Mouse (Mus musculus) erythroblast, adult 5-6 weeks (primary cell): Measurements from ENCODE around the gene Slain1. TPM values are rescaled to one million over a fixed set of nuclear protein-coding genes. Genes with fewer than 3 reads are reported as not detected.

Source experiments
- ATAC-seq: replicated peaks from 2 replicates; pipeline ENCODE4 v1.8.0; 2016; ENCODE audit warnings: moderate number of reproducible peaks, mild to moderate bottlenecking, moderate TSS enrichment, inconsistent platforms; ENCODE audit not compliant: poor library complexity, low FRiP score, severe bottlenecking
- total RNA-seq, 2 experiments: library from RNA; stranded (forward) in 1 of 2; stranded (reverse) in 1 of 2; fragments of 150-400 nt in 1 of 2; fragments of 200-764, 138-1000 nt in 1 of 2; gene quantifications; 2 replicates each; pipeline versions ENCODE4 v1.2.3 to v1.2.4; 2015 to 2017; ENCODE audit warnings: low replicate concordance in 2 of 2

The Slain1 gene
- total RNA-seq (2015; ENCODE audit: low replicate concordance): 0.42 and 2.5 TPM in 2 replicates
- total RNA-seq (2017; ENCODE audit: low replicate concordance): 1.4 and 7.5 TPM in 2 replicates

DNA sequence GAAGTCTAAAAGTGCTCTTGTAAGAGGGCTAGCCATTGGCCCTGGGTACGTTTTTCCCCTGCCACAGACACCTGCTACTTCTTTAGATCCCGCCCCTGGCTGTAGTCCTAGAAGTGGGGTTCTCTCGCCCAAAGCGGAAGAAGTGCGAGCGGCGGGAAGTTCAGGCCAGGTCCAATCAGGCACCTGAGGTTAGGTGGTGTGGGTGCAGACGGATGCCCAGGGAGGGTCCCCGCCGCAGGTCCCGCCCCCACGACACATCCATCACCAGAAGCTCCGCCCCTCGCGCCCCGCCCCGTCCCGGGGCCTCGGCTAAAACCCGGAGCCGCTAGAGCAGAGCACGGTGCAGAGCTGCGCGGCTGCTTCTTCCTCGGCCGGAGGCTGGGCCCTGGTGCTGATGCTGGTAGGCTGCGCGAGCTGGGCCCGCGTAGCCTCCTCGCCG is at the start of gene Slain1:
Slain1 (plus strand) TSS at position 333 of the 439 bp plus-strand sequence.
- no peak for ATAC-seq

DNA sequence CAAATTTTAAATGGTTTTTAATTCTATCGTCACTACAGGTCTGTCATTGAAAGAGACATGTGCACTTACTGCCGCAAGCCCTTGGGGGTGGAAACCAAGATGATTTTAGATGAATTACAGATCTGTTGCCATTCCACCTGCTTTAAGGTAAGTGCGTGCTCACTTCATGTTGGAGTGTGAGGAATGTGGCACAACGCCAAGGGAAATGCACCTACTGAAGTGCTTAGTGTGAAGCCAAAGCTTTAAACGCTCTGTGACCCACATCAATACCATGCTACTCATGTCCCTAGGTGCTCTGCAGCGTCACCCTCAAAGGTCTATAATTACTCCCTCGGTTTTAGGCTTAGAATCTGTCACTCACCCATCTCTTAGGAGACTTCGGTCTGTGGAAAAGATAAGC is 42.0 kb upstream of the Slain1 start:
- ATAC-seq: no peak

DNA sequence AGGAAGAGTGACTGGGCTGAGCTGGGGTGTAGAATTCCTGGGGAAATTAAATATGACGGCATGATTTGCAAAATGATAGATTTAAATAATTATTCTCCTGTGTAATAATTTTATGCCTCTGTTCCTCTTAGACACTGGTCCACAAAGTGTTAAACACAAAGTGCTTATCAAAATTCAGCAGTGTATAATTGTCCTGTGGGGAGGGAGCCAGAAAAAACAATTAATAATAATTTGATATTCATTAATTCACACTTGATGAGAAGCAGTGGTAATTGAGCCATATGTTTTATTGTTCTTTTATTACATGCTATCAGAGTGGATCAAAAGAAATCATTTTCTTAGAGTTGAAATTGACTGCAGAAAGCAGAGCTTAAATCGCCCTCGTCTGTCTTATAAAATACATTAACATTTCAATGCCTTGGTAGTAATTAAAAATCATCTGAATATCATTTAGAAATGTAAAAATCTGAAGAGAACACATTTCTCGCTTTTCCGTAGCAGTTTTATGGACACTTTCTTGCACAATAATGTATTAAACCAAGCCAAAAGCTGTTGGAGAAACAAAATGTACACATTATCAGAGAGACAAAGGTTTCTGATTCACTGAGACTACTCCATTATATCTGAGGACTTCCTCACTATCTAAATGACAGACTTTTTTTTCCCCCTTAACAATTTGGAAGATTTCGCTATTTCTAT is 36.3 kb upstream of the Slain1 start:
- no peak for ATAC-seq

DNA sequence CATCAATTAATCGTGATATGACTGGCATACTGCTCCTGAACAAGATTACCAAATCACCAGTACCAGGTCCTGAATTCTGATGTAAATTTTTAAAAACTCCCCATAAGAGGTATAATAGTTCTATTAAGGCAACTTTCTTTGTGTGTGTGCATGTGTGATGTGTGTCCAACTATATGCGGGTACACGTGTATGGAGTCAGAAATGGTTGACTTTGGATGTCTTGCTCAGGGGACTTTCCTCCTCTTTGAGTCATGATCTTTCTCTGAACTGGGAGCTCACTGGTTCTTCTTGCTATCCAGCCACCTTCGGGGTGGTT is 35.8 kb upstream of the Slain1 start:
- no peak for ATAC-seq

DNA sequence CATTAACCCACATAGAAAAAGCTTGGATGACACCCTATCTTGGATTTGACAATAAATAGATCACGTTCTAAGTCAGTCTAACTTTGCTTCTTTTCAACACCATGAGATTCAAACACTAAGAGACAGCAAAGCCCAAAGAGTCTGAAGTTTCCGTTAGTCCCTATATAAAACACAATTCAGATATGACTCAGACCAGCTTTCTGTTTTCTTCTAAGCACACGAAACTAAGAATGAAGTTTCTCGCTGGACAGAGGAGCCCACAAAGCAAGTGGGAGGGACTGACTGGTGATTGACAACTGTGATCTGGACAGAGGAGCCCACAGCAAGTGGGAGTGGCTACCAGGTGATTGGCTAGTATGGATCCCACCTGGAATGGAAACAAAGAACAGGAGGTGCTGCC is 30.3 kb upstream of the Slain1 start:
- ATAC-seq: no peak

DNA sequence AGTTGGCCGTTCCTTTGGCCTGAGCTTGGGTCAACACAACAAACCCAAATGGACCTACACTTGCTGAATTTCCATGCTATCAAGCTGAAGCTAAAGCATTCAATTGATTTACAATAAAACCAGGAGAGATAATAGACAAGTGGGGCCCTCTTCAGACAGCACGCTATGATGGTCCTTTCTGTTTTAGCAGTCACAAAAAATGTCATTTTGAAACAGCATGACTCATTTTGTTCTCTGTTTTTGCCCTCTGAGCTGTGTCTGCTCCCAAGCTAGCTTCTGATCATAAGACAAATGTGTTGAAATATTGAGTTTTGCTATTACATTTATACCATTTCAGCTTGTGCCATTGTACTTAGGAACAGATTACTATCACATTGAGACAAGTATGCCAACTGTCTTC is 28.8 kb upstream of the Slain1 start:
- ATAC-seq: no peak

DNA sequence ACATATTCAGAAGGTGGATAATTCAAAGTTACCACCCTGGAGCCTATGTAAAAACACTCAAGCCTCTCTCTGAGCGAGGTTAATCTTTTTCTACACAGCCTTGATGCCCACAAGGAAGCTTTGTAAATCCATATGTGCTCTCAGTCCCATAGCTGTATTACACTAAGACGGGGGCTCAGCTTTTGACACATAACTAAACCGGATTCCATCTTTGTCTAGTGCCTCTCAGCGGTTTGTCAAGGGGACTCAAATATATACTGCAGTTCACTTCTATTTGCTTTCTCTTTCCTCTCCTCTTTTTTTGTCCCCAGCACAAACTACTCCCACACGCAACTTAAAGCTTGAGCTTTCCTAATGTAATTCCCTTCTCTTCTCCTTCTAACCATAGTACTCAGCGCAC is 23.9 kb upstream of the Slain1 start:
- no peak for ATAC-seq

DNA sequence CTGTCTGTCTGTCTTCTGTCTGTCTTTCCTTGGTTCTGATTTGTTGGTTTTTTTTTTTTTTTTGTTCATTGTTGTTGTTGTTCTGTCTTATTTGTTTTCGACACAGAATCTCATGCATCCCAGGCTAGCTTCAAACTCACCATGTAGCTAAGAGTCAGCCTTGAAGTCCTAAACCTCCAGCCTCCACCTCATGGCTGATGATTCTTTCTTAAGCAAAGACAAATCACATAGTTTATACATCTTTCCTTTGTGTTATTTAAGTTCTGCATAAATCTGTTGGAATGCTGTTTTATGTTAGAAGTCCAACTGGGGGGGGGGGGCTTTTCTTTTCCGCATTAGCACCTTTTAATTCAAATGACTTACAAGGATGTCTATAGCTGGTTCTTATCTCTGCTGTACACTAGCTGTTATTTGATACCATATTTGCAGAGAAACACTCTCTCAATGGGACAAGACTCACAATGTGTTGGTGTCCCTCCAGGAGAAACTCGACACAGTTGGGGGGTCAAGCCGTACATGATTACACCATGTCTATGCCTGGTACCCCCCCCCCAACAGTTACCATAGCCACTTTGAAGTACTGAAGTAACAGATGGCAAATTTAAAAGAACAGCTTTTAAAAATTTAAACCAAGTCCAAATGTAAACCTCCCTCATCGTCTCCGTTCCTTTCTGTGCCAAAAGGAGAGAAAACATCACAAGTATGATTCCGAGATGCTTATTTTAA is 20.2 kb upstream of the Slain1 start:
- no peak for ATAC-seq

DNA sequence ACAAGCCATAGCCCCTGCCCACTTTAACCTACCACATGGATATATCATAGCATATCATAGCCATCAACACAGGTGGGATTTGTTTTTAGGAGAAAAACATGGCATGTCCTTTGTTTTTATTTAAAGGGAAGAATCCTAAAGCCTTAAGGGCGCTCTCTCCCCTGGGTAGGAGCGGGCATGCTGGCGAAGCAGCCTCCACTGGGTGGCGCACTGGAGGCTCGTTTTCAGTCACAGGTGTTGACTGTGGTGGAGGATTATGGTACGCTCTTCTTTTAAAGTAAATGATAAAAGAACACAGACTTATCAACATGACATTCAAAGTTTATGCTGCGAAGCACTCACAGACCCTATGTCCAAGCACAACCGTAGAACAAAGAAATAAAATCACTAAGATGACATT is 19.5 kb upstream of the Slain1 start:
- no peak for ATAC-seq

DNA sequence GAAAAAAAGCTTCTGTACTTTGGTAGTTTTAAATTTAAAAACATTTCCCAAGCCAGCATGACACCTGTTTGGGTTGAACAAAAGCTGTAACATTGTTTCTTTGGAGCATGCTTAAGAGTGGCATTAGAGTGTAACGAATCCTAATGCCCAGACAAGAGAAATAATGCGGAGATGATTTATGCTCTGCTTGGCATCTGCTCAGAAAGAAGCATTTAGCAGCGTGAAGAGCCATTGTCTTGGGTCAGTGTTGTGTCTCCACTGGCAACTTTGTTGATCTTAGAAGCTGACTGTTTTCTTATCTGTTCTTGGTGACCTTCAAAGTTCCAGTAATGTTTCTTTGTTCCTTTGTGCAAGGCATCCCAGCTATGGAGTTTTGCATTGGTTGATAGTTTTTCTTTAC is 6.1 kb upstream of the Slain1 start:
- ATAC-seq: no peak

DNA sequence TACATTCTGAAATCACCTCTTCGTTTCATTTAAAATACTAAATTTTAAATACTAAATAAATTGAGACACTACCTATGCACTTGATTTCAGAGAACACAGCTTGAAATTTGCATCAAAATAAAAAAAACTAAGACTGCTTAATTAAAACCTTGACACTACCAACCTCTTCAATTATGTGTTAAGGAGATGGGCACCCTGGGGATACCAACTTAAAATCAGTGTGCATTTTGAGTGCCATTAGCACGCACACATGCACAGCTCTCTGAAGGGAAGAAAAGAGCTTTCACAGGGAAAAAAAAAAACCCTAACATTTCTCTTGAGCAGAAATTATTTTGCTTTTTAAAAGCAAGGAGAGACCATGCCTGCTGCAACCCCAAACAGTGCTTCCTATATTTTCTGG is 2.0 kb upstream of the Slain1 start:
- no peak for ATAC-seq

DNA sequence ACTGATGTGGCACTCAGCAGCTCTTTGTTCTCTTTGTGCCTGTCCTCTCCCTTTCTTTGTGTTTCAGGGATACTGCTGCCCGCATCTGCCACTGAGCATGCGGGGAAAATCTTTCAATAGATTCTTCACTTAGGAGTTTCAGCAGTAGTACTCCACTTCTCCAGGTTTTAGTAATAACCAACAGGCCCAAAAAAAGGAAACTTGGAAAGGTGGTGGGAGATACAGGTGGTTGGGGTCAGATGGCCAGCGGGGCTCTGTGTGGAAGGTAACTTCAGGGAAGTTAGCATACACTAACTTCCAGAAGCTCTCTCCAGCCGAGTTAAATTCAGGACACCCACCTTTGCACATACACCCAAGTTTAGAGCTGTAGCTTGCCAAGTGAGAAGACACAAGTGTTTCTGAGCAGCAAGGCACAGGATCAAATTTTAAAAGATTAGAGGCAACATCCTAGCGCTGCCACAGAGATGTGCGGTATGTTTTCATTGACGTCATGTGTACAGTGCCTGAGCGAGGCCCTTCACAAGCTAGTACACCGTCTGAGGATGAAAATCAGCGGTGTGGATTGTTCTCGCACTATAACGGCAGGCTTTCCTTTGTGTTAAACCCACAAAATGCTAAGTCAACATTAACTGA is 1.3 kb upstream of the Slain1 start:
- no peak for ATAC-seq

DNA sequence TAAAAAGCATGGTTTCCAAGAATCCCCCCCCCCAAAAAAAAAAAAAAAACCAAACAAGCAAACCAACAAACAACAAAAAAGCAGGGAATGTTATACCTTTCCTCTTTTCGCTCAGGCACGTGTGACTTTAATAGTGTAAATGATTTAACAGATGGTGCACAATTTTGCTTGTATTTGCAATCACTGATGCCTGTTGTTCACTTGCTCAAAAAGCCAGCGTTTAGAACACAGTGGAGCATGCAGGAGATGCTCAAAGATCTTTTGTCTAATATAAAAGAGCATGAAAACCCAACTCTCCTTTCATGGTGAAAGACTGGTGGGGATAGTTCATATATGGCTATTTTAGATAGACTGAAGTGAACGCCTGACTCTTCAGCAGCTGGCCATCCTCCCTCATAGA is 726 bp upstream of the Slain1 start:
- no peak for ATAC-seq

DNA sequence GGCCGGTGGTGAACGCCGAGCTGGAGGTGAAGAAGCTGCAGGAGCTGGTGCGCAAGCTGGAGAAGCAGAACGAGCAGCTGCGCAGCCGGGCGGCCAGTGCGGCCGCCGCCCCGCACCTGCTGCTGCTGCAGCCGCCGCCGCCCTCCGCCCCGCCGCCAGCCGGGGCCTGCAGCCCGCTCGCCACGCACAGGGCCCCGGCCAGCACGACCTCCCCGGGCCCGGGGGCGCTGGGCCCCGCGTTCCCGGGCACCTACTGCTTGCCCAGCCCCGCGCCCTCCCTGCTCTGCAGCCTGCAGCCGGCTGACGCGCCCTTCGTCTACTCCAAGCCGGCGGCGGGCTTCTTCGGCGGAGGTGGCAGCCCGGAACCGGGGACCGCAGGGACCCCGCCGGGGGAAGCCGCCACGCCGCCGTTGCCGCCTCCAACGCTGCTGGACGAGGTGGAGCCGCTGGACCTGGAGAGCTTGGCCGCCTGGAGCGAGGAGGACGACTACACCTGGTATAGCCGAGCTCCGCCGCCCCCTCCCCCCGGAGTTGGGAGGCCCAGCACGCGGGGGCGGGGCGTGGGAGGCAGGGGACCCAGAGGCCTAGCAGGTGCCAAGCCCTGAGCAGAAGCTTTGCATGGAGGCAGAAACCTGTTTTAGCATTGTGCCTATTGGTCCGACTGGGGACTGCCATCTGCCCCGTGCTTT is 529 bp downstream of the Slain1 start:
- ATAC-seq: no peak

DNA sequence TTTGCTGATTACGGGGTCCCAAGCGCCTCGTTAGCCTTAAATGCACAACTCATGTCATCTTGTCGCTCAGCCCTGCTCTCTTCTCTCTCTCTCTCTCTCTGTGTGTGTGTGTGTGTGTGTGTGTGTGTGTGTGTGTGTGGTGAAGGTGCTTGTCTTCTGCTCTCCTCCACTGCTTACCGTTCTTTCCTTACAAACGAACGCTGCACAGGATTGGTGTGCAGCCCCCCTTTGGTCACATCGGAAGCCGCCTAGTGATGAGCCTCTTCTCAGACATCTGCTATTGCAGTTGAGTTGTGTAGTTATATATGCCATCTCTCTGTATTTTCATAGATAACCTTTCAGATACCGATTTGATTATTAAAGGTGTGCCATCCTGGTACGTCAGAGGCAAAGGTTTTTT is 1.1 kb downstream of the Slain1 start:
- no peak for ATAC-seq

DNA sequence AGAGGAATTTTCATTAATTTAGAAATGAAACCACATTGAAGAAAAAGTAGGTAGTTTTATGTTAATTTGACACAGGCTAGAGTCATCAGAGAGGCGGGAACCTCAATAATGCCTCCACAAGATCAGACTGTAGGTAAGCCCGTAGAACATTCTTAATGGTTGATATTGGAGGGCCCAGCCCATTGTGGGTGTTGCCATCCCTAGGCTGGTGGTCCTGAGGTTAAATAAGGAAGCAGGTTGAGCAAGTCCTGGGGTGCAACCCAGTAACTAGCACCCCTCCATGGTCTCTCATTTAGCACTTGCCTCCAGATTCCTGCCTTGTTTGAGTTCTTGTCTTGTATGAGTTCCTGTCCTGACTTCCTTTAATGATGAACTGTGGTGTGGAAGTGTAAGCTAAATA is 1.5 kb downstream of the Slain1 start:
- no peak for ATAC-seq

DNA sequence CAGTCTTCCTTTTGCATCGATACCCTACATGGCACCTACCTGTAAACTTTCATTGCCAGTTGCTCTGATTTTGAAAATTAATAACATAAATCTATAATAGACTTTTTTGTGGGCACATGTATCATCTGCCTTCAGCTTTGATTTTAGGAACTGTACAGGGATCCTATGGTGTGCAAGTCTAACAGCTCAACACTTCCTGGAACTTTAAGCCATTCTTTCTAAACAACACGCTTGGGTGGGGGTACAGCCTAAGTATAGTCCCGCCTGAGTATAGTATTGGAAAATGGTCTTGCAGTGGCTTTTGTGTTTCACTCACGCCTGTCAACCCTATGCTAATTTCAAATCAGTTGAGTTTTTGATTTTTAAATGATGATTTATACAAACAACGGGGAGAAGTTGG is 2.5 kb downstream of the Slain1 start:
- ATAC-seq: no peak

DNA sequence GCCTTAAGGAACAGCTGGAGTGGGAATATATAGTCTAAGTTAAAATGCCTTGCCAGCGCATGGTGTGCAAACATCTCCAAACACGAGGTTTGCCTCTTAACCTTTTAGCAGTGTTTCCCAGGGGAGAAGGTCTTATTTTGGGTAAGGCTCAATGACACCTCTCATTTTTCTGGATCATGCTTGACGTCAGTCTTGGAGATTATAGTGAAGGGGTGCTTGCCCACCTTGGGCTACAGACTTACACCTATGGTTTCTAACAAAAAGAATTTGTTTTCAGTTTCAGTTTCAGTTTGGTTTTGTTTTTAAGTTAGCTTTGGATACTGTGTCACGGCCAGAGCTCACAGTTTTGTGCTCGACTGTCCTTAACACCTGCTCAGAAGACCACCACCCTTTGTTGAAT is 3.8 kb downstream of the Slain1 start:
- ATAC-seq: no peak

DNA sequence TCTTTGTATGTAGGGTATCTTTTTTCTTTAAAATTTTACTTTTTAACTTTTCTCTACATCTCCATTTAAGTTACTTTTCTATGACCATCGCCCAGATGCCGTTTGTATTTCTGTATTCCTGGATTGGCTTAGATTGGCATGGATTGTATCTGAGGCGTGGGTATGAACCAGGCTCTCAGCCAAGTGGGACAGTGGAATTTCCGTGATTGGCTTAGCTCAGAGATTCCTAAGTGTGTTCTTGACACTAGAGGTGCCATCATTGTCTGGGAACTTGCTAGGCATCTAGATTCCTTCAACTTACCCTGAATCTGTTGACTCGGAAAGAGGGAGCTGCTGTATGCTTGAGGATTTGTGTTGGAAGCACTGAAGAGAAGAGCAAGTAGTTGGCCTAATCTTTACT is 5.4 kb downstream of the Slain1 start:
- ATAC-seq: no peak

DNA sequence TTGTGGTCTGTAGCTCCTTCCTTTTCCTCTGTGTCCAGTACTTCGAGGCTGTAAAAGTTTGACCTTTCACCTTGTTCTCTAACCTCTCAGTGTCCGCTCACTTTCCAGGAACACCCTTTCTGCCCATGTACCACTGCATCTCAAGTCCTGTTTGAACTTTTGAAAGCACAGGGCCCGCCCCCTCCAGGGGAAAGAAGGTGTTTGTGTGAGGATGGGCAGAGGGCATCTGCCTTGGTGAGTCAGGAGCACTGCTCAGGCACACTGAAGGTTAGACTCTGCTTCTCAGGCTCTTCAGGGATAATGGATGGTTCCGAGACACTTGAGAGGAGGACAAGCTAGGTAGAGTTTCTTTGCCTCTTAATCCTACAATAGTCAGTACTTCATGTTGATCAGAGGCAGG is 7.8 kb downstream of the Slain1 start:
- no peak for ATAC-seq

DNA sequence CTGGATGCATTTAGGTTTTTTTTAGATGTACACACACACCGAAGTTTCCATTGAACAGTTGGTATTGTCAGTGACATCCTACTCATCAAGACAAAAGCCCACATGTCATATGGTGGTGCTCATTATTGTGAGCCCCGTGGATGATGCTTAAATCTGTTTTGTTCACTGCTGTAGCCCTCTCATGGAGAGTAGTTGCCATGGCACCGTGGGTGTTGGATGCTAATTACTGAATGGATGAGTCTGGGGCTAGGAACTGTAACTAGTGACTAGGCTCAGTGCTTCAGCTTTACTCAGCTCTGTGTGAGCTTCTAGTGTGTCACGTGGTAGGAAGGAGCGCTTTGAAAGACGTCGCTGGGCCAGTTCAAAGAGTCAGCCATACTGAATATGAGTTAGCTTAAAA is 13.0 kb downstream of the Slain1 start:
- no peak for ATAC-seq
